ENCODE assay signal across 23 mouse cellular contexts in genomic region chr8:46474634-46475033, GRCm38 (mm10). TPM values are rescaled to one million over a fixed set of nuclear protein-coding genes. Genes with fewer than 3 reads are reported as not detected.
DNase-seq lines count a peak whose midpoint lies in the region; ATAC-seq and TF ChIP-seq lines count a peak whose summit lies in the region.
"Had no signal": no experiment of that assay in that cellular context is flagged by ENCODE, and none has a peak within 500 bp of the region (broad histone marks: within the 10 kb centered on the region; RNA-seq: fewer than 3 reads in every experiment).

No protein-coding gene starts in this region.

- ATAC-seq in liver, embryonic 16.5 days (ENCODE audit: low read depth), result no peak
- ATAC-seq: CD4-positive, CD25-positive, alpha-beta regulatory T cell, adult 4 months; inflammation-experienced regulatory T-cells, adult 6 months had no signal

- WGBS in bone marrow, adult 2 months, result 48% methylated on average over 6 of the region's 6 CpGs
- WGBS in liver, embryonic 16.5 days (ENCODE audit: insufficient replicate concordance), result 26% methylated on average over 6 of the region's 6 CpGs
- WGBS in lung, adult 2 months, result 83% methylated on average over 6 of the region's 6 CpGs

- peak overlapping the region; percentile 53 for H3K4me2 ChIP-seq in liver, embryonic 16.5 days (ENCODE audit: low read depth, low read length)
- H3K4me2 ChIP-seq: embryonic facial prominence, embryonic 13.5 days; heart, embryonic 13.5 days; hindbrain, embryonic 13.5 days; limb, embryonic 12.5 days; neural tube, embryonic 13.5 days had no signal

- H3K27ac ChIP-seq in gastrocnemius, adult 2 months, result peak overlapping the region; percentile 88
- H3K27ac ChIP-seq in bone marrow, adult 2 months (ENCODE audit: control insufficient read depth, insufficient read depth, low read depth, low read length, poor library complexity), result peak overlapping the region; percentile 75; the same call in 1 of the 2 replicates
- H3K27ac ChIP-seq in liver, embryonic 16.5 days (ENCODE audit: low read length), result peak overlapping the region; percentile 84
- H3K27ac ChIP-seq: embryonic facial prominence, embryonic 13.5 days; forebrain, embryonic 10.5 days; heart, embryonic 13.5 days; hindbrain, embryonic 13.5 days; limb, embryonic 12.5 days; neural tube, embryonic 13.5 days had no signal

- H3K9me3 ChIP-seq in liver, embryonic 16.5 days (replicated peaks; ENCODE audit: control insufficient read depth, low read length), result no peaks in the 10 kb centered on the region
- H3K9me3 ChIP-seq: embryonic facial prominence, embryonic 13.5 days; forebrain, embryonic 10.5 days; heart, embryonic 13.5 days; hindbrain, embryonic 13.5 days; limb, embryonic 12.5 days; neural tube, embryonic 13.5 days had no signal

- H3K4me1 ChIP-seq in bone marrow, adult 2 months (ENCODE audit: control insufficient read depth, insufficient read depth, low read length), result peaks cover 11% of the 10 kb centered on the region
- H3K4me1 ChIP-seq in liver, embryonic 16.5 days (ENCODE audit: control insufficient read depth, low read depth, low read length), result peaks cover 69% of the 10 kb centered on the region
- peaks cover 2% of the 10 kb centered on the region; the same call in 1 of the 2 replicates for H3K4me1 ChIP-seq in lung, adult 2 months (ENCODE audit: control insufficient read depth, insufficient read depth, low read length)

- peak overlapping the region; percentile 47 for H3K9ac ChIP-seq in liver, embryonic 16.5 days (ENCODE audit: low read depth, low read length)
- H3K9ac ChIP-seq: embryonic facial prominence, embryonic 13.5 days; heart, embryonic 13.5 days; hindbrain, embryonic 13.5 days; limb, embryonic 12.5 days; neural tube, embryonic 13.5 days had no signal

- TF ChIP-seq POLR2A in bone marrow, adult 2 months (IDR thresholded peaks at IDR 0.05; ENCODE audit: borderline replicate concordance, control insufficient read depth, low read depth, low read length), result no peak
- no peak for TF ChIP-seq POLR2A in lung, adult 2 months (IDR thresholded peaks at IDR 0.05; ENCODE audit: borderline replicate concordance, extremely low read depth, low read depth, low read length)

- TF ChIP-seq CTCF in gastrocnemius, adult 2 months (IDR thresholded peaks at IDR 0.05), result no peak
- TF ChIP-seq CTCF in bone marrow, adult 2 months (IDR thresholded peaks at IDR 0.05; ENCODE audit: control insufficient read depth, insufficient read depth, low read length), result no peak
- TF ChIP-seq CTCF in lung, adult 2 months (IDR thresholded peaks at IDR 0.05; ENCODE audit: insufficient read depth, low read length), result no peak

- H3K4me3 ChIP-seq in gastrocnemius, adult 2 months, result no peak overlapping the region
- no peak overlapping the region for H3K4me3 ChIP-seq in bone marrow, adult 2 months (replicated peaks; ENCODE audit: control insufficient read depth, low read depth, low read length)
- H3K4me3 ChIP-seq in liver, embryonic 16.5 days (ENCODE audit: low read depth, low read length), result peak overlapping the region; percentile 35
- H3K4me3 ChIP-seq in lung, adult 2 months (replicated peaks; ENCODE audit: extremely low read depth, low read depth, low read length), result no peak overlapping the region
- H3K4me3 ChIP-seq: embryonic facial prominence, embryonic 13.5 days; forebrain, embryonic 10.5 days; heart, embryonic 13.5 days; hindbrain, embryonic 13.5 days; limb, embryonic 12.5 days; neural tube, embryonic 13.5 days had no signal

- no peak for DNase-seq in gastrocnemius, adult 2 months
- DNase-seq in gastrocnemius, adult 18-20 months (ENCODE audit: low spot score), result no peak
- peak; percentile 46 for DNase-seq in liver
- no peak for DNase-seq in right cerebral cortex, postnatal 25 days
- DNase-seq in urinary bladder, adult 2 months (ENCODE audit: low spot score), result no peak
- DNase-seq in lung, adult 2 months, result no peak
- DNase-seq: cerebellum, postnatal 14 days; gastrocnemius, postnatal 10 days; heart, adult 18-20 months; kidney, adult 8-10 months; kidney, postnatal 25 days; midbrain, embryonic 14.5 days; thymus, postnatal 36 days had no signal

- H3K27me3 ChIP-seq in liver, embryonic 16.5 days (ENCODE audit: control insufficient read depth, insufficient read depth, low read depth, low read length), result no peaks in the 10 kb centered on the region
- H3K27me3 ChIP-seq: embryonic facial prominence, embryonic 13.5 days; heart, embryonic 13.5 days had no signal

- intact Hi-C loops in gastrocnemius, adult 2 months (cut with DNase I), result loop anchor here (5.0 to 10.0 kb wide), 3 partner anchors 38 to 230 kb away; no protein-coding TSS in a partner anchor

- H3K36me3 ChIP-seq in liver, embryonic 16.5 days (ENCODE audit: control insufficient read depth, insufficient read depth), result no peaks in the 10 kb centered on the region
- H3K36me3 ChIP-seq: embryonic facial prominence, embryonic 13.5 days; forebrain, embryonic 10.5 days; heart, embryonic 13.5 days; hindbrain, embryonic 13.5 days; limb, embryonic 12.5 days; neural tube, embryonic 13.5 days had no signal

RNA-seq across cellular contexts. Expression of gene Acsl1, which starts 3.8 kb away (rescaled TPM):
- total RNA-seq in gastrocnemius, adult 2 months (2021), result 100 to 1,000 TPM; 224 to 367 TPM
- total RNA-seq in gastrocnemius, adult 18-20 months (2021), result 100 to 1,000 TPM; 270 to 281 TPM
- 39.8 and 45.2 TPM in 2 replicates for polyA plus RNA-seq in bone marrow, adult 2 months (2011; ENCODE audit: insufficient read depth, insufficient read length, low replicate concordance, missing spikeins)
- polyA plus RNA-seq in liver, embryonic 16.5 days (2015; fragmentation: Nextera tagmentation; extraction: Ambion mirVana), result 139 and 168 TPM in 2 replicates
- polyA plus RNA-seq in urinary bladder, adult 2 months (2012; rRNA removed), result 44.2 and 46.6 TPM in 2 replicates
- 31.1 and 39.1 TPM in 2 replicates for polyA plus RNA-seq in lung, adult 2 months (2012; rRNA removed)
